Mouse (Mus musculus) kidney, embryonic 16.5 days (tissue): ENCODE measurements around the gene Acvr2b. TPM values are rescaled to one million over a fixed set of nuclear protein-coding genes. Genes with fewer than 3 reads are reported as not detected.
A peak's percentile ranks its signal among the peaks of the same experiment; 100 is the strongest.

Experiments used
- ATAC-seq: fragments of 200-750 bp; cut with Nextera tagmentation; 2 replicates; pipeline ENCODE4 v1.8.0; 2017; ENCODE audit warnings: moderate TSS enrichment; ENCODE audit not compliant: low FRiP score, low TSS enrichment
- H3K27ac ChIP-seq: fragments of 300-500 bp; sonication (generic); 2 replicates; pipeline ENCODE4 v1.5.1; 2014; ENCODE audit warnings: low read length
- H3K27me3 ChIP-seq: fragments of 300-500 bp; sonication (generic); 2 replicates; pipeline ENCODE4 v1.6.1; 2014; ENCODE audit warnings: low read length, control low read depth, mixed read lengths; ENCODE audit not compliant: insufficient read depth
- H3K36me3 ChIP-seq: fragments of 300-500 bp; sonication (generic); 2 replicates; pipeline ENCODE4 v1.6.1; 2014; ENCODE audit warnings: low read length, control low read depth, mixed read lengths; ENCODE audit not compliant: insufficient read depth
- H3K4me1 ChIP-seq: fragments of 300-500 bp; sonication (generic); 2 replicates; pipeline ENCODE4 v1.6.1; 2014; ENCODE audit warnings: low read length, control low read depth, mixed read lengths; ENCODE audit not compliant: insufficient read depth
- H3K4me2 ChIP-seq: fragments of 300-500 bp; sonication (generic); replicated peaks from 2 replicates; pipeline ENCODE4 v1.6.1; 2014; ENCODE audit warnings: low read depth, low read length
- H3K4me3 ChIP-seq: fragments of 300-500 bp; sonication (generic); 2 replicates; pipeline ENCODE4 v1.5.1; 2014; ENCODE audit warnings: mild to moderate bottlenecking, low read length
- H3K9ac ChIP-seq: fragments of 300-500 bp; sonication (generic); replicated peaks from 2 replicates; pipeline ENCODE4 v1.6.1; 2014; ENCODE audit warnings: low read length
- H3K9me3 ChIP-seq: fragments of 300-500 bp; sonication (generic); 2 replicates; pipeline ENCODE4 v1.6.1; 2016; ENCODE audit warnings: low read length, control low read depth
- WGBS: fragments of 180-500 bp; shearing (Covaris S2); extraction: QIAGEN DNeasy Blood & Tissue Kit; methylation state at CpG from one replicate; pipeline ENCODE4 v1.1.7; 2014; 5-methylcytosine and 5-hydroxymethylcytosine counted together
- polyA plus RNA-seq: library from polyadenylated mRNA; unstranded; fragments of >200 nt; fragmentation: Nextera tagmentation; extraction: Ambion mirVana; gene quantifications from 2 replicates; pipeline ENCODE4 v1.2.1, GENCODE M21; 2015

Gene Acvr2b
- polyA plus RNA-seq, 1 experiment from 2014 or later = 23.6 TPM

DNA sequence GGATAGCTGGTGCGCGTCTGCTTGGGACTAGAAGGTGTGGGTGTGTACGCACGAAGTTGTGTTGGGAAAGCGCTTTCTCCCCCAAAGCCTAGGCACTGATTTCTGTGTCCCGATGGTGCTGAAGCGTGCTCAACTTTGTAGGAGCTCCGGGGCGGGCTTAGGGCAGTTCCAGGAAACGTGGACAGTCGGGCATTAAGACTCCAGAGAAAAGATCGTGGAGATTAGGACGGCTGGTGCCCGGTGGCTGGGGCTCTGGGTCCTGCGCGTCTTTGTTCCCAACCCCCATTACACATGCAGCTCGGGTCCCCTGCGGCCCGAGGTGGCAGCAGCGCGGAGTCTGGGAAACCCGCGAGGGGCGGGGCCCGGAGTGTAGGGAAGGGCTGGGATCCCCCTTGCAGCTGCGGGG is 1.3 kb downstream of the Acvr2b start:
- peak overlapping the region; percentile 97 for H3K27ac ChIP-seq
- peak overlapping the region; percentile 88 for H3K4me3 ChIP-seq
- peak overlapping the region; percentile 96 for H3K4me2 ChIP-seq
- H3K4me1 ChIP-seq = peaks cover 38% of the 10 kb centered on the region
- peak overlapping the region; percentile 100 for H3K9ac ChIP-seq
- no peaks in the 10 kb centered on the region for H3K9me3 ChIP-seq
- 0% methylated on average over 26 of the region's 26 CpGs for WGBS
- no peaks in the 10 kb centered on the region for H3K27me3 ChIP-seq
- peak; percentile 18; the same call in 1 of the 2 replicates for ATAC-seq
- no peaks in the 10 kb centered on the region; the same call in 1 of the 2 replicates for H3K36me3 ChIP-seq

DNA sequence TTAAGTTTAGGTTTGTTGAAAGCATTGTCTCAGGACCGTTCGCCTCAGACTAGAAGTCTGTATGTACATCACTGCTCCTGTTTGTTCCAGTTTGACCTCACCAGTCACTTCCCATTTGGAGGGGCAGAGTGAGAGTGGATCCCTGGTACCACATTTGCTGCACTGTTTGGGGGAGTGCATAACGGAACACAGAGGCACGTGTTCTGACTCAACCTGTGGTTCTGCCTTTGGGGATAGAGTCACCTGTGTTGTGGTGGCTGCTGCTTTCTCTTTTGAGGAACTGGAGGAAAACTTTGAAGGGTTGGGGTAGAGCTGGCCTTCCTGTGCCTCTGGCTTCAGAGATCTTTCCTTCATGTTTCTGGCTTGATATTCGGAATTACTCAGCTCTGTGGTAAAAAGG is 2.2 kb downstream of the Acvr2b start:
- Histone ChIP-seq H3K27ac (no peak overlapping the region), H3K9me3 (no peaks in the 10 kb centered on the region), H3K9ac (peak overlapping the region; percentile 100; the same call in 1 of the 2 replicates), H3K27me3 (no peaks in the 10 kb centered on the region), H3K4me2 (peak overlapping the region; percentile 96), H3K4me1 (peaks cover 47% of the 10 kb centered on the region), H3K4me3 (peak overlapping the region; percentile 88), H3K36me3 (no peaks in the 10 kb centered on the region; the same call in 1 of the 2 replicates)
- WGBS = 57% methylated on average over 5 of the region's 5 CpGs
- ATAC-seq = no peak

DNA sequence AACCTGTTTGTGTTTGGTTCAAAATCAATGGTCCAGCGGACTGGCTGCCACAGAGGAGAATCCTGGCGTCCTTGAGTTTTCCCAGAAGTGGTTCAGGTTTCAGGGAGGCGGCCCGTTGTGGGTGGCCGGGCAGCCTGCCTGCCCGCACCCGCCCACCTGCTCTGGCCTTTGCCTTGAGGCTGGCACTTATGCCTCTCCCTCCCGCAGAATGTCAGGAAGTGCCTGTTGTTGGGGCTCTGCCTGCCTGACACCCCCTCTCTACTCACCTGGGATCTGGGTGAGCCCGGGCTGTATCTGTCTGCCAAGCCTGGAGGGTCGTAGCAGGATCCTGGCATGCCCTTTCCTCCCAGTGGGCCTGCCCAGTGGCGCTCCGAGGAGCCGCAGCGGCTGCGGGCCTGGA is 6.0 kb downstream of the Acvr2b start:
- Histone ChIP-seq H3K27me3 (no peaks in the 10 kb centered on the region), H3K4me3 (0 out of 2 replicates have a peak overlapping the region, but pooled peaks have one; percentile 13), H3K36me3 (peaks cover 10% of the 10 kb centered on the region), H3K9ac (peak overlapping the region; percentile 7; the same call in 1 of the 2 replicates), H3K27ac (peak overlapping the region; percentile 74), H3K4me2 (peak overlapping the region; percentile 42), H3K9me3 (peaks cover 16% of the 10 kb centered on the region), H3K4me1 (peaks cover 56% of the 10 kb centered on the region)
- peak; percentile 66 for ATAC-seq
- 33% methylated on average over 15 of the region's 15 CpGs for WGBS

DNA sequence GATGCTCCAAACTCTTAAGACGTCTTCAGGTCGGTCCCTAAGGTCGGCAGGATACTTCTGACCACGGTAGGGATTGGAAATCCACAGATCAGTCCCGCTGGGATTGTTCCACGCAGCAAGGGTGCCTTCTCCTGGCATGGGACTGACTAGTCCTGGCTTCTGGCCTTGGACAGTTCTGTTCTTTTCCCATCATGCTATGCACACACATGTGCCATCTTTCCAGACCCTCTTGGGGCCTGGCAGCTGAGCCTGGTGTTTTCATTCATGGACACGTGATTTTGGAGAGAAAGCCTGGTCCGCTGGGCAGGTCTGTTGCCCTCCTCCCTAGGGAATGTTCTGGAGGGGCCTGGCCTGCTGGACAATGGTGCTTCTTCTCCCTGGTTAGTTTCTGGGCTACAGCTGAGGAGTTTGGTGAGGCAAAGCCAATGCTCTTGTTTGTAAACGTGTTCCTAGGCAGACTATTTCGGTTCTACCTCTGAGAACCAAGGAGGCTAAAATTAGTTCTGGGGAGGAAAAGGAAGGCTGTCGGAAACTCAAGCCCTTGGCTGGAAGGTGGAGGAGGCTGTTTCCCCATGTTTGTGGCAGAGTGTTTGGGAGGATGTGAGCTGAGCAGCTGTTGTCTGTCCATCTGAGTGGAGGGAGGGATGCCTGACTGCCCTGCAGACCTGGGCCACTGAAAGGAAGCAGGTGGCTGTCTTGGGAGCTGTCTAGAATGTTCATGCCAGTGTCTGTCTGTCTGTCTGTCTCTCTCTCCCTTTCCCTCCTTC is 7.2 kb downstream of the Acvr2b start:
- H3K27me3 ChIP-seq = no peaks in the 10 kb centered on the region
- peak overlapping the region; percentile 1; the same call in 1 of the 2 replicates for H3K9ac ChIP-seq
- peaks cover 18% of the 10 kb centered on the region for H3K36me3 ChIP-seq
- no peak overlapping the region for H3K4me3 ChIP-seq
- peak overlapping the region; percentile 62 for H3K27ac ChIP-seq
- no peak overlapping the region for H3K4me2 ChIP-seq
- 54% methylated on average over 11 of the region's 11 CpGs for WGBS
- ATAC-seq = peak; percentile 71
- peaks cover 22% of the 10 kb centered on the region for H3K9me3 ChIP-seq
- H3K4me1 ChIP-seq = peaks cover 48% of the 10 kb centered on the region

DNA sequence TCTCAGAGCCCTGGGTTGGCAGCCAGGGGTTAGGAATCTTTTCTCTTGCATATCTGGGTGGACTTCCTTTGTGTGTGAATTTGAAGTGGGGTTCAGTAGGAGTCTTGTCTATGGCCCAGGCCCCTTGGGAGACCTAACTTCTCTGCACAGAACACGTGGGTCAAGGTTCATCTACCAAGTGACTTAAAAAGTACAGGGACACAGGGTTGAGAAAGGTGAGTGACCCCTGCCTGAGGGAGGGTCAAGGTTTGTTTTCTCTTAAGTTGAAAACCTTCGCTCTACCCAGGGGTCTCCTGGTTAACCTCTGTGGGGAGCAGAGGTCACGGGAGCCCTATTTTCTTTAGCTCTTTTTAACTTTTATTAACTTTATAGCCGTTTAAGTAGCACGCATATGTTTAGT is 7.9 kb downstream of the Acvr2b start:
- Histone ChIP-seq H3K9me3 (peaks cover 22% of the 10 kb centered on the region), H3K36me3 (peaks cover 18% of the 10 kb centered on the region), H3K9ac (no peak overlapping the region), H3K4me1 (peaks cover 43% of the 10 kb centered on the region), H3K27me3 (no peaks in the 10 kb centered on the region), H3K4me3 (no peak overlapping the region), H3K4me2 (no peak overlapping the region), H3K27ac (peak overlapping the region; percentile 62)
- WGBS = 26% methylated on average over 5 of the region's 5 CpGs
- no peak for ATAC-seq

GRCm38 (mm10) chr9:119418025-119418424 is 16.1 kb downstream of the Acvr2b start:
- 64% methylated on average over 18 of the region's 18 CpGs for WGBS
- peaks cover 5% of the 10 kb centered on the region for H3K9me3 ChIP-seq
- H3K27ac ChIP-seq = no peak overlapping the region
- no peak overlapping the region for H3K9ac ChIP-seq
- no peaks in the 10 kb centered on the region for H3K27me3 ChIP-seq
- H3K36me3 ChIP-seq = peaks cover 7% of the 10 kb centered on the region
- H3K4me1 ChIP-seq = 0 out of 2 replicates have a peak, but pooled peaks cover 7% of the 10 kb centered on the region
- no peak overlapping the region for H3K4me3 ChIP-seq
- ATAC-seq = no peak
- H3K4me2 ChIP-seq = no peak overlapping the region

DNA sequence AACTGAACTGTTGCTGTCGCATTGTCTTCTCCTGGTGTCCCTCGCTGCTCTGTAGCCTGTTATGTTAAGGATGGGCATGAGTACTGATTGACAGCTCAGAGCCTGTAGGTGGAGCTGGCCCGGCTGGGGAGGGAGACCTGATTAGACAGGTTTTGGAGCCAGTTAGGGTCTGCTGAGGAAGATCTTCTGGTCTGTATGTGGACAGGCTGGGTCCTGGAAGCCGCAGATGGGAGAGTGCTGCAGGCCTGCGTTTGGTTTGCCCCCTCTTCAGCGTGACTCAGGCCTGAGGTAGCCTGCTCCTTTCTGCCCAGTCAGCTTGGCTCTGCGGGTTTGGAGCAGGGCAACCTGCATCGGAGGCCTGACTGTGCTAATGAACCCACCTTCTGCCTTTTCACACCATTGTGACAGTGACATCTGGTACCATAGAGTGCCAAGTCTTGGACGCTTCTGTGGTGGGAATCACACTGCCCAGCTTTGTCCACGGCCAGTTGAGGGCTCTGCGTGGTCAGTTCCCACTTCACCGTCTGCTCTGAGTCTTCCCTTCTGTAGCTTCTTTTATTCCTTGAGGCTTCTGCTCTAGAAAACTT is 18.0 kb downstream of the Acvr2b start:
- no peak overlapping the region for H3K27ac ChIP-seq
- no peak overlapping the region for H3K4me2 ChIP-seq
- H3K36me3 ChIP-seq = no peaks in the 10 kb centered on the region
- no peaks in the 10 kb centered on the region for H3K9me3 ChIP-seq
- no peak overlapping the region for H3K4me3 ChIP-seq
- peaks cover 17% of the 10 kb centered on the region for H3K4me1 ChIP-seq
- no peaks in the 10 kb centered on the region for H3K27me3 ChIP-seq
- no peak for ATAC-seq
- H3K9ac ChIP-seq = no peak overlapping the region
- 67% methylated on average over 12 of the region's 12 CpGs for WGBS

DNA sequence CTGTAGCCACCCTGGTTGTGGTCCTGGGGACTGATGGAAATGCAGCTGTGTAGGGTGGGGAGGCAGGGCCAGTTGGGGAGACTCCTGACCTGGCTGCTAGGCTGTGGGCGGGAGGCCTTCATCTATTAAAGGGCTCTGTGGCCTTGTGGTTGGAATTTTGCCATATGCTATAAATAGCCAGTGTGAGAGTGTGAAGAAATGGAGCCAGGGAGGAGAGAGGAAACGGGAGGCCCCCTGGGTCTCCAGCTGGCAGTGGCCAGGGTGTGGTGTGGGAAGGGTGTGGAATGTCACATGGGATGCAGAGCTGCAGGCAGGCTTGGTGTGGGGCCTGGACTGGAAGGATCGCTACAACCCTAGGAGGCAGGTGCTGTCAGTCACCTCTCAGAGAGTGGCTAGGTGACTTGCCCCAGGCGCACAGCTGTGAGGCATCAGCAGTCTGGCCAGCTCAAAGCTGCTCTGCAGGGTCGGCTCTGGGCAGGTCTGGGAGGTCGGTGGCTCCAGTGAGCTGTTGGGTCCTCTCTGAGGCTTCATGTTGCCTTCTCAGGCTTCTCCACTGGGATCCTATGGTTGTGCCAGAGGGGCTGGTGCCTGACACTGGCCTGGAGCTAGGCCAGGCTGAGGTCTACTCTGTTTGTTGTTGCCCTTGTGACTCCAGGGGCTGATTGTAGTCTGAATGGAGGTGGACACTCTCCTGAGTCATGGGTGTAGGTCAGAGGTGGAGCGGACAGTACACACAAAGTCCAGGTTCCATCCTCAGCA is 23.5 kb downstream of the Acvr2b start:
- WGBS = 17% methylated on average over 7 of the region's 7 CpGs
- peak; percentile 86 for ATAC-seq
- Histone ChIP-seq H3K4me2 (no peak overlapping the region), H3K4me3 (no peak overlapping the region), H3K9me3 (no peaks in the 10 kb centered on the region), H3K4me1 (peaks cover 41% of the 10 kb centered on the region), H3K9ac (no peak overlapping the region), H3K27me3 (no peaks in the 10 kb centered on the region), H3K36me3 (peaks cover 16% of the 10 kb centered on the region), H3K27ac (peak overlapping the region; percentile 76)

- ATAC-seq = no peak
- Histone ChIP-seq H3K9ac (no peak overlapping the region), H3K4me1 (peaks cover 36% of the 10 kb centered on the region), H3K27me3 (no peaks in the 10 kb centered on the region), H3K36me3 (peaks cover 16% of the 10 kb centered on the region), H3K27ac (peak overlapping the region; percentile 76), H3K4me2 (no peak overlapping the region), H3K9me3 (no peaks in the 10 kb centered on the region), H3K4me3 (no peak overlapping the region)
- 85% methylated on average over 13 of the region's 13 CpGs for WGBS
Observed at GRCm38 (mm10) chr9:119425976-119426415, 24.1 kb downstream of the Acvr2b start.
